Mouse (Mus musculus): ENCODE data around the gene Pdss1. TPM values are rescaled to one million over a fixed set of nuclear protein-coding genes. Genes with fewer than 3 reads are reported as not detected.

Gene Pdss1
- polyA plus RNA-seq (2015; fragmentation: Illumina TruSeq; extraction: RNeasy Lipid Tissue Mini Kit (QIAGEN cat#74804); ENCODE audit: insufficient read depth, low read depth, low replicate concordance) = 1.2 TPM

DNA sequence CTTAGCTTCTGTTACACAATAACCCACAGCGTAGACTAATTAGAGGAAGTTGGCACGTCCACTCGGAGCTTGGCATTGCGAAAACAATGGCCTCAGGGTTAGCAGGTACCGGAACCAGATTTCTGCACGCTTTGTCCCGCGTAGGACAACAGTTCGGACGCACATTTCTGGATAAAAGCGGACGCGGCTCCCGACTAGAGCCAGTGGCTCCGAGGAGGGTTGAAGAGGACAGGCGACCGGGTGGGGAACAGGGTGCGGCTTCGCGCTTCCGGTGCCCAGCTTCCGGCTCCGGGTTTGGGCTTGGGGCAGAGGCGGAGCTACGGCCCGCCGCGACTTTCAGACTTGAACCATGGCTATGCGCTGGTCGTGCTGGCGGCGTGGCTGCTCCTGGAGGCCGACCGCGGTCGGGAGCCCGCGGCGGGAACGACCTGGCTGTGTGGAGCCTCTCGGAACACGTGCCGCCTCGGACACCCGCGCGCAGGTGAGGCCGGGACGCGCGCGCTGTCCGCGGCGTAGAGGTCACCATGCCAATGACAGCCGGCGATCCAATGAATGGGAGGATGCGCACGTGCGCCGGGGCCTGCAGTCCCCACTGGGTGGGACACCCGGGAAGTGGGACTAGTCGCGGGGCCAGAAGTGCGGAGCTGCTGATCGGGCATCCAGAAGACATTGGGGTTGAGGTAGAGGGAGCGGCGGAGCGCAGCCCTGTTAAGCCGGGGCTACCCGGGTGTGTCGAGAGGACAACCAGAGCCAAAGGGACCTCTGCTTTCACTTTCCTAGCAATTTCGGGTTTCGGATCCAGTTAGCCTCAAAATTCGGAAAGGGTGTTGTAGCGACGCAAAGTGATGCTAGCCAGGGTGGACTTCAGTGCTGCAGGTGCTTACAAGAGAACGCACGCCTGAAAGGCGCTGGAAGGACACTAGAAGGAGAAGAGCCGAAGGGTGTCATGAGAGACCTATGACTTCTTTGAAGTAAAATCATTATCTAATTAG lies at the start of gene Pdss1:
Gene Pdss1 (plus strand): TSS at position 241 of the 992 bp plus-strand sequence.

Other genes with a start within 250 kb of the Pdss1 start
- 2.2 TPM for gene Apbb1ip, start 121.4 kb upstream of the Pdss1 start, polyA plus RNA-seq (2015; fragmentation: Illumina TruSeq; extraction: RNeasy Lipid Tissue Mini Kit (QIAGEN cat#74804); ENCODE audit: insufficient read depth, low read depth, low replicate concordance)
- 14.6 TPM for gene Abi1, start 144.7 kb downstream of the Pdss1 start, polyA plus RNA-seq (2015; fragmentation: Illumina TruSeq; extraction: RNeasy Lipid Tissue Mini Kit (QIAGEN cat#74804); ENCODE audit: insufficient read depth, low read depth, low replicate concordance)
- 8.0 TPM for gene Acbd5, start 172.6 kb downstream of the Pdss1 start, polyA plus RNA-seq (2015; fragmentation: Illumina TruSeq; extraction: RNeasy Lipid Tissue Mini Kit (QIAGEN cat#74804); ENCODE audit: insufficient read depth, low read depth, low replicate concordance)

Data from pancreas, adult 10 weeks (tissue).